Mouse (Mus musculus): ENCODE data around the gene Gm3435. TPM values are rescaled to one million over a fixed set of nuclear protein-coding genes. Genes with fewer than 3 reads are reported as not detected.
A peak's percentile ranks its signal among the peaks of the same experiment; 100 is the strongest.
"Not testable (repeated sequence)": the region's sequence is repeated elsewhere in the genome, so short reads cannot be mapped to it uniquely, and the experiment has no call there.

Gm3435 gene
- polyA plus RNA-seq, 1 experiment from 2014 or later: 3.4 TPM

DNA sequence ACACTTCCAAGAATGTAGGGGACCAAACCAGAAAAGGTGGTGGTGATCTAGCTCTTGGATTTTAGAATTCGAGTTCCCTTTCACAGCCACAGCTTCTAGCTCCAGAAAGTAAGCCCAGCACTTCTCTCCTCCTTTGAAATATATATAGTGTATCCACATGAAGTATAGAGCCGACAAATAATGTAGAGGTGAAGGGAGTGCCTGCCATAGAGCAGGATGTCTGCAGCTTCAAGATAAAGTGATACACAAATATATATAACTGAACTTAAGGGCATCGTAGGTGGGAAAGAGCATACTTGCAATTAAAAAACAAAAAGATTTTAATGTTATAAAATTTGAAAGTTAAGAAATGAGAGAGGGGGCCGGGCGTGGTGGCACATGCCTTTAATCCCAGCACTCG, 15.5 kb downstream of the Gm3435 start:
- not testable (repeated sequence) for H3K27ac ChIP-seq (ENCODE audit: low read length); H3K4me1 ChIP-seq (ENCODE audit: control insufficient read depth, low read depth, low read length); H3K36me3 ChIP-seq (ENCODE audit: control insufficient read depth, insufficient read depth); H3K4me3 ChIP-seq (ENCODE audit: low read depth, low read length); H3K9me3 ChIP-seq (replicated peaks; ENCODE audit: control insufficient read depth, low read length); H3K9ac ChIP-seq (ENCODE audit: low read depth, low read length); H3K4me2 ChIP-seq (ENCODE audit: low read depth, low read length); H3K27me3 ChIP-seq (ENCODE audit: control insufficient read depth, insufficient read depth, low read depth, low read length)
- no CpG with 5 or more reads among the region's 6 CpGs for WGBS (ENCODE audit: insufficient replicate concordance)
- 0 out of 2 replicates have a peak, but pooled peaks have one; percentile 9 for ATAC-seq (ENCODE audit: low read depth)

DNA sequence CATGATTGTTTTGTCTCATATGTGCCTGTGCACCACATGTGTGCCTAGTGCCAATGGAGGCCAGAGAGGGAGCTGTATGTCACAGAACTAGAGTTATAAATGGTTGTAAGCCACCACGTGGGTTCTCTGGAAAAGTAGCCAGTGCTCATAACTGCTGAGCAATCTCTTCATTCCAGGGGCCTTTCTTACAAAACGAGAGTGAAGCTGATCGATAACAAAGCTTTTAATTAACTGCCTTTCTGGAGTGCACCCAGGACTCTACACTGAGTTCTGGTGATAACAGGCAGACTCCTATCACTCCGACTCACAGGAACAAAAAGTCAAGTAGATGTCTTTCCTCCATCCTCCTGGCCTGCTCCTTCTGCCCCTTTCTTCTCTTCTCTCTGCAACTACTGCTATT, 21.4 kb downstream of the Gm3435 start:
- not testable (repeated sequence) for H3K36me3 ChIP-seq (ENCODE audit: control insufficient read depth, insufficient read depth); H3K9me3 ChIP-seq (replicated peaks; ENCODE audit: control insufficient read depth, low read length); H3K27me3 ChIP-seq (ENCODE audit: control insufficient read depth, insufficient read depth, low read depth, low read length); H3K4me3 ChIP-seq (ENCODE audit: low read depth, low read length); H3K4me2 ChIP-seq (ENCODE audit: low read depth, low read length); H3K27ac ChIP-seq (ENCODE audit: low read length); H3K9ac ChIP-seq (ENCODE audit: low read depth, low read length); H3K4me1 ChIP-seq (ENCODE audit: control insufficient read depth, low read depth, low read length)
- WGBS (ENCODE audit: insufficient replicate concordance): no CpG with 5 or more reads among the region's 4 CpGs
- ATAC-seq (ENCODE audit: low read depth): peak; percentile 77

DNA sequence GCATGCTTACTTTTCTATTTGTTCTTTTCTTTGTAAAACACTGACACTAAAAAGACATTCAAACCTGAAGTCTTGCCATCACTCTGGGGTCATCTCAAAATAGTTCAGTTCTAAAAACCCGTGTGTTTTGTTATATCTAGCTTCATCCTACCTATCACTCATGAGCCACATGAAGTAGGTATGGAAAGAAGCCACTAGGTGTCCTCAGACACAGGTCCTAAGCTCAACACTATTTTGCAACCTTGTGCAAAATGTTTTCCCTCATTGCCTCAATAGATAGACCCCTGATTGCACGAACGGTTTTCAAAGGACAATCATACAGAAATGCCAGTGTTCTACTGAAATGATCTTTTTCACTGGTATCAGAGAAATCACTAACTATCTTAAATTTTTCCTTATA, 30.5 kb downstream of the Gm3435 start:
- not testable (repeated sequence) for H3K9me3 ChIP-seq (replicated peaks; ENCODE audit: control insufficient read depth, low read length); H3K4me2 ChIP-seq (ENCODE audit: low read depth, low read length); H3K27me3 ChIP-seq (ENCODE audit: control insufficient read depth, insufficient read depth, low read depth, low read length); H3K4me1 ChIP-seq (ENCODE audit: control insufficient read depth, low read depth, low read length); H3K27ac ChIP-seq (ENCODE audit: low read length); H3K36me3 ChIP-seq (ENCODE audit: control insufficient read depth, insufficient read depth); H3K9ac ChIP-seq (ENCODE audit: low read depth, low read length); H3K4me3 ChIP-seq (ENCODE audit: low read depth, low read length)
- no CpG with 5 or more reads among the region's 3 CpGs for WGBS (ENCODE audit: insufficient replicate concordance)
- ATAC-seq (ENCODE audit: low read depth): peak; percentile 20; the same call in 1 of the 2 replicates

GRCm38 (mm10) chr17:15041175-15041729, 31.3 kb downstream of the Gm3435 start, which contains the start of the genes Ermard, Tcte3 and Gm3448:
TSS of gene Ermard (plus strand) at chr17:15041208.
TSS of gene Tcte3 (minus strand) at chr17:15041488.
TSS of gene Gm3448 (minus strand) at chr17:15041537.
- no CpG with 5 or more reads among the region's 56 CpGs for WGBS (ENCODE audit: insufficient replicate concordance)
- H3K36me3 ChIP-seq (ENCODE audit: control insufficient read depth, insufficient read depth); H3K4me1 ChIP-seq (ENCODE audit: control insufficient read depth, low read depth, low read length); H3K4me2 ChIP-seq (ENCODE audit: low read depth, low read length); H3K4me3 ChIP-seq (ENCODE audit: low read depth, low read length); H3K9ac ChIP-seq (ENCODE audit: low read depth, low read length); H3K27me3 ChIP-seq (ENCODE audit: control insufficient read depth, insufficient read depth, low read depth, low read length); H3K9me3 ChIP-seq (replicated peaks; ENCODE audit: control insufficient read depth, low read length); H3K27ac ChIP-seq (ENCODE audit: low read length): not testable (repeated sequence)
- peak; percentile 97 for ATAC-seq (ENCODE audit: low read depth)

- H3K9ac ChIP-seq (ENCODE audit: low read depth, low read length); H3K36me3 ChIP-seq (ENCODE audit: control insufficient read depth, insufficient read depth); H3K4me1 ChIP-seq (ENCODE audit: control insufficient read depth, low read depth, low read length); H3K4me3 ChIP-seq (ENCODE audit: low read depth, low read length); H3K27me3 ChIP-seq (ENCODE audit: control insufficient read depth, insufficient read depth, low read depth, low read length); H3K9me3 ChIP-seq (replicated peaks; ENCODE audit: control insufficient read depth, low read length); H3K27ac ChIP-seq (ENCODE audit: low read length); H3K4me2 ChIP-seq (ENCODE audit: low read depth, low read length): not testable (repeated sequence)
- ATAC-seq (ENCODE audit: low read depth): peak; percentile 69
- WGBS (ENCODE audit: insufficient replicate concordance): no CpG with 5 or more reads among the region's 1 CpGs
Observed at GRCm38 (mm10) chr17:15050338-15050737, 40.4 kb downstream of the Gm3435 start.

DNA sequence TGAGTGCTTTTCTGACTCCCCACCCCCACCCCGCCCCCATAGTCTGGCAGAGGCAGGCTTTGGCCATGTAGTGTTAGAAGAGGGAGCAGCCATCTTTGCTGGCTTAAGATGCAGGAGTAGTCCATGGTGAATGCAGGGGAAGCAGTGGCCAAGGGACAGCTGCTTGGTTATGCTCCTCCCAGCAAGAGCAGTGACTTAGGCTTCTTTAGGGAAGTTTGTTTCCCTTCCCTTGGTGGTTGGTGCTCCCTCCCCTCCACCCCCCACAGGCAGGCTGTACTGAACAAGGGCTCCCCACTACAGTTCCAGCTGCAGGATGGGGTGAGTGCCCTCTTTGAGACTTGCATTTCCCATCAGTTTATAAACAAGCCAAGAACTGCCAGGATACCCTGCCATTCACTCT, 42.8 kb downstream of the Gm3435 start:
- H3K27me3 ChIP-seq (ENCODE audit: control insufficient read depth, insufficient read depth, low read depth, low read length); H3K4me1 ChIP-seq (ENCODE audit: control insufficient read depth, low read depth, low read length); H3K36me3 ChIP-seq (ENCODE audit: control insufficient read depth, insufficient read depth); H3K27ac ChIP-seq (ENCODE audit: low read length); H3K9me3 ChIP-seq (replicated peaks; ENCODE audit: control insufficient read depth, low read length); H3K4me3 ChIP-seq (ENCODE audit: low read depth, low read length); H3K4me2 ChIP-seq (ENCODE audit: low read depth, low read length); H3K9ac ChIP-seq (ENCODE audit: low read depth, low read length): not testable (repeated sequence)
- 64% methylated on average over 1 of the region's 1 CpGs for WGBS (ENCODE audit: insufficient replicate concordance)
- ATAC-seq (ENCODE audit: low read depth): peak; percentile 12; the same call in 1 of the 2 replicates

GRCm38 (mm10) chr17:15053183-15053828, 43.3 kb downstream of the Gm3435 start:
- not testable (repeated sequence) for H3K4me3 ChIP-seq (ENCODE audit: low read depth, low read length); H3K9ac ChIP-seq (ENCODE audit: low read depth, low read length); H3K27ac ChIP-seq (ENCODE audit: low read length); H3K4me1 ChIP-seq (ENCODE audit: control insufficient read depth, low read depth, low read length); H3K36me3 ChIP-seq (ENCODE audit: control insufficient read depth, insufficient read depth); H3K4me2 ChIP-seq (ENCODE audit: low read depth, low read length); H3K9me3 ChIP-seq (replicated peaks; ENCODE audit: control insufficient read depth, low read length); H3K27me3 ChIP-seq (ENCODE audit: control insufficient read depth, insufficient read depth, low read depth, low read length)
- ATAC-seq (ENCODE audit: low read depth): peak; percentile 59
- 85% methylated on average over 5 of the region's 8 CpGs for WGBS (ENCODE audit: insufficient replicate concordance)

- ATAC-seq (ENCODE audit: low read depth): not testable (repeated sequence)
Observed at GRCm38 (mm10) chr17:15053829-15054200, 43.8 kb downstream of the Gm3435 start.

GRCm38 (mm10) chr17:15055925-15056324, 45.9 kb downstream of the Gm3435 start:
- no peaks in the 10 kb centered on the region for H3K9me3 ChIP-seq (replicated peaks; ENCODE audit: control insufficient read depth, low read length)
- ATAC-seq (ENCODE audit: low read depth): no peak
- H3K36me3 ChIP-seq (ENCODE audit: control insufficient read depth, insufficient read depth): no peaks in the 10 kb centered on the region
- WGBS (ENCODE audit: insufficient replicate concordance): 62% methylated on average over 4 of the region's 4 CpGs
- no peaks in the 10 kb centered on the region for H3K27me3 ChIP-seq (ENCODE audit: control insufficient read depth, insufficient read depth, low read depth, low read length)
- no peaks in the 10 kb centered on the region for H3K4me1 ChIP-seq (ENCODE audit: control insufficient read depth, low read depth, low read length)
- no peak overlapping the region for H3K9ac ChIP-seq (ENCODE audit: low read depth, low read length)
- H3K27ac ChIP-seq (ENCODE audit: low read length): no peak overlapping the region
- H3K4me3 ChIP-seq (ENCODE audit: low read depth, low read length): no peak overlapping the region
- H3K4me2 ChIP-seq (ENCODE audit: low read depth, low read length): no peak overlapping the region

More at GRCm38 (mm10) chr17:15053829-15054200, 43.8 kb downstream of the Gm3435 start:
- H3K4me1 ChIP-seq (ENCODE audit: control insufficient read depth, low read depth, low read length); H3K9ac ChIP-seq (ENCODE audit: low read depth, low read length); H3K4me2 ChIP-seq (ENCODE audit: low read depth, low read length); H3K4me3 ChIP-seq (ENCODE audit: low read depth, low read length); H3K36me3 ChIP-seq (ENCODE audit: control insufficient read depth, insufficient read depth); H3K9me3 ChIP-seq (replicated peaks; ENCODE audit: control insufficient read depth, low read length); H3K27me3 ChIP-seq (ENCODE audit: control insufficient read depth, insufficient read depth, low read depth, low read length); H3K27ac ChIP-seq (ENCODE audit: low read length): not testable (repeated sequence)
- WGBS (ENCODE audit: insufficient replicate concordance): 85% methylated on average over 11 of the region's 13 CpGs
